Mouse (Mus musculus): ENCODE results near the gene Dmrt3. TPM values are rescaled to one million over a fixed set of nuclear protein-coding genes. Genes with fewer than 3 reads are reported as not detected.

The Dmrt3 gene
- polyA plus RNA-seq, 1 experiment = not detected

GRCm38 (mm10) chr19:25610411-25611111, 460 bp downstream of the Dmrt3 start:
- Histone ChIP-seq H3K36me3 (ENCODE audit: control insufficient read depth, insufficient read depth, low read length) (no peaks in the 10 kb centered on the region), H3K27ac (ENCODE audit: insufficient read depth, low read depth, low read length) (no peak overlapping the region), H3K27me3 (replicated peaks; ENCODE audit: control insufficient read depth, insufficient read depth, low read length) (peaks cover 18% of the 10 kb centered on the region), H3K4me3 (ENCODE audit: insufficient read depth, low read depth, low read length) (peak overlapping the region; percentile 23; the same call in 1 of the 2 replicates), H3K4me1 (ENCODE audit: control insufficient read depth, insufficient read depth, low read length) (peaks cover 3% of the 10 kb centered on the region; the same call in 1 of the 2 replicates)
- TF ChIP-seq POLR2A (IDR thresholded peaks at IDR 0.05; ENCODE audit: low read depth, low read length) = no peak
- TF ChIP-seq CTCF (conservative IDR thresholded peaks at IDR 0.05; ENCODE audit: insufficient read depth, insufficient read length, low read depth, low read length) = no peak
- 1% methylated on average over 68 of the region's 71 CpGs for WGBS
- DNase-seq = no peak

GRCm38 (mm10) chr19:25611116-25611515, 1.0 kb downstream of the Dmrt3 start:
- 3% methylated on average over 42 of the region's 42 CpGs for WGBS
- Histone ChIP-seq H3K27ac (ENCODE audit: insufficient read depth, low read depth, low read length) (no peak overlapping the region), H3K36me3 (ENCODE audit: control insufficient read depth, insufficient read depth, low read length) (no peaks in the 10 kb centered on the region), H3K27me3 (replicated peaks; ENCODE audit: control insufficient read depth, insufficient read depth, low read length) (peaks cover 15% of the 10 kb centered on the region), H3K4me1 (ENCODE audit: control insufficient read depth, insufficient read depth, low read length) (no peaks in the 10 kb centered on the region), H3K4me3 (ENCODE audit: insufficient read depth, low read depth, low read length) (peak overlapping the region; percentile 23; the same call in 1 of the 2 replicates)
- DNase-seq = no peak
- TF ChIP-seq CTCF (conservative IDR thresholded peaks at IDR 0.05; ENCODE audit: insufficient read depth, insufficient read length, low read depth, low read length) = no peak
- TF ChIP-seq POLR2A (IDR thresholded peaks at IDR 0.05; ENCODE audit: low read depth, low read length) = no peak

DNA sequence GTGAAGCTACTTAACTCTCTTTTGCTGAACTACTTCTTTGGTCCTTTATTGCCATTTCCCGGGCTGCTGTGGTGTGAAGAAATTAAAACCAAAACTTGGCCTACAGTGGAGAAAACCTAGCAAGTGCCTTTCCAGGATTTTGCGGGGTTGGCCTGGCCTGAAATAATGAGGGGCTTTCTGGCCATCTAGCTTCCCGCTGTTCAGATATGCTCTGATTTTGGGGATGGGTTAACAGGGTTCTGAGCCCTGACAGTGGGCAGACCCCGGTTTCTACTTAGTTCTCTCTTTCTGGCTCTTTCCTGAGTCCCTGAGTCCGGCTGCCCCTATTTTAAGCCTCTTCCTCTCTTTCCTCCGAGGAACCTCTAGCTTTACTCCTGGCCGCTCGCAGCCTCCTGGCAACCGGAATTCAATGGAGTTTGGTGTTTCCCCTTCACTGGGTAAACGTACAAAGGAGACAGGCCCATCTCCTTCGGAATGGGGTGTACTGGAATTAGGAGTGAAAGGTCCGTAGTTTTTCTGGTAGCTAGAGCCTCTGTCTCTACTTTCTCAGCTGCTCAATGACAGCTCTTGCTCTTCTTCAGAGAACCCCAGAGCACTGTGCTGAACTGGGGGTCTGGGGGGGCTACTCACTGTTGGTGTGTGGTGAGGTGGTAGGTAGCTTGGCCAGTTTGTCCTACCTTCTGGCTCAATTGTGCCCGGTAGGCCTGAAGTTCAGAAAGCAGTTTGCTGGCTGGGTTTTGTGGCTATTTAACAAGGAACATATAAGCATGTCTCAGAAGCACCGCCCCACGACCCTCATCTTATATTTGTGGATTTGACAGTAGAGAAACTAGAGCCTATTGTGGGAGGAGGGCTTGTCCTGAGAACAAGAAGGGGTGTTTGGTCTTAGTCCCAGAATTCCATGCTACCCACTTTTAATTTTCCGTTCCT, 2.0 kb downstream of the Dmrt3 start:
- H3K4me1 ChIP-seq (ENCODE audit: control insufficient read depth, insufficient read depth, low read length) = no peaks in the 10 kb centered on the region
- no peak for DNase-seq
- H3K27me3 ChIP-seq (replicated peaks; ENCODE audit: control insufficient read depth, insufficient read depth, low read length) = peaks cover 13% of the 10 kb centered on the region
- H3K36me3 ChIP-seq (ENCODE audit: control insufficient read depth, insufficient read depth, low read length) = no peaks in the 10 kb centered on the region
- H3K4me3 ChIP-seq (ENCODE audit: insufficient read depth, low read depth, low read length) = no peak overlapping the region
- H3K27ac ChIP-seq (ENCODE audit: insufficient read depth, low read depth, low read length) = no peak overlapping the region
- no peak for TF ChIP-seq POLR2A (IDR thresholded peaks at IDR 0.05; ENCODE audit: low read depth, low read length)
- no peak for TF ChIP-seq CTCF (conservative IDR thresholded peaks at IDR 0.05; ENCODE audit: insufficient read depth, insufficient read length, low read depth, low read length)
- WGBS = 24% methylated on average over 16 of the region's 16 CpGs

DNA sequence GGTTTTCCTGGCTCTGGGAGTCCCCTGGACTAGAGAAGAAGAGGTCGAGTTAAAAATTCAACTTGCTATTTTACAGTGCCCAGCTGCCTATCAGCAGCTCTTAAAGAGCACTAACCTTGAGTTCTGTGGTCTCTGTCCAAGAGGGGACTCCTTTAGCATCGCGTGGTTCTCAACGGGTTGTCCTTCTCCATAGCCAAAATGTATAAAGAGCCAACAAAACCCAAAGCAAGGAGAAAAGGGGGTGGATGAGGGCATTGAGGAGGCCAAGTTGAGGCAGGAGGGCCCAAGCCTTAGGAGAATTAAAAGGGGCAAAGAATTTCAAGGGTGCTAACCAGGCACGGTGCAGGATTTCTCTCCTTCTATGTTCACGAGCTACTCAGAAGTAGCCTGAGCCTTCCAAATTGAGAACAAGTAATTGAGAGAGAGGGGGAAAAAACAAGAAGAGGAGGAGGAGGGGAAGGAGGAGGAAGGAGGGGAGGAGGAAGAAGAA, 2.8 kb downstream of the Dmrt3 start:
- TF ChIP-seq POLR2A (IDR thresholded peaks at IDR 0.05; ENCODE audit: low read depth, low read length) (no peak), CTCF (conservative IDR thresholded peaks at IDR 0.05; ENCODE audit: insufficient read depth, insufficient read length, low read depth, low read length) (no peak)
- peaks cover 13% of the 10 kb centered on the region for H3K27me3 ChIP-seq (replicated peaks; ENCODE audit: control insufficient read depth, insufficient read depth, low read length)
- WGBS = 23% methylated on average over 6 of the region's 6 CpGs
- DNase-seq = no peak
- no peak overlapping the region for H3K4me3 ChIP-seq (ENCODE audit: insufficient read depth, low read depth, low read length)
- H3K36me3 ChIP-seq (ENCODE audit: control insufficient read depth, insufficient read depth, low read length) = no peaks in the 10 kb centered on the region
- no peak overlapping the region for H3K27ac ChIP-seq (ENCODE audit: insufficient read depth, low read depth, low read length)
- H3K4me1 ChIP-seq (ENCODE audit: control insufficient read depth, insufficient read depth, low read length) = no peaks in the 10 kb centered on the region

DNA sequence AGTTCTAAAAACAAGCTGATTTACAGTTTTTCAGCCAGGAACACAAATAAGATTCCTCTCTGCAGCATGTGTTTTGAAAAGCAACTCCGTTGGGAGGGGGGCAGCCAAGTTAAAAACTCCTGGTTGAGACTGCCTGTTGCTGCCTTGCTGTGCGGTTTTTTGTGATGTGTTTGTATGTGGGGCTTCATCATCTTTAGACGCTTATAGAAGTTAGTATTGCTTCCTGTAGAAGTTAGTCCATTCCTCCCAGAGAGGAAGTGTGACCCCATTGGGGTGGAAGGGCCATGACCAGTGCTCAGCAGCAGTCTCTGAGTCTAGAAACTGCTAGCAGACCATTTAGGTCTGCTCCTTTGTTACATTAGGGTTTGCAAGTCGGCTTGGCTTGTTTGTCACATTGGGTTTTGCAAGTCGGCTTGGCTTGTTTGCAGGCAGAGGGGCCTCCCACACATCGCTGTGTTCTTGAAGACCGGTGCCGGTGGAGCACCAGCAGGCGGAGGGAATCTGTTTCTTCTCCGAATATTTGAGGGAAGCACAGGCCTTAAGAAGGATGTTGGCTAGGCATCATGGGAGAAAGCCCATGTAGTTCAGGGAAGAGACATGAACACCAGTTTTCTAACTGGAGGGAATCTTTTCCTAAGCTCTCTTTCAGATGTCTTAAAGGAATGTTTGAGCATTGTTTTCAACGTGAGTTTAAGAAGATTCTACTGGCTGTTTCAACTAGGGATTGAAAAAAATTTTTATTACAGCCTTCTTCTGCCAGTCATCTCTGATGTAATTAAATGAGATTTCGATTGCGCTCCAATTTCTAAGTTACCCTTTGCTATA, 3.6 kb downstream of the Dmrt3 start:
- H3K27me3 ChIP-seq (replicated peaks; ENCODE audit: control insufficient read depth, insufficient read depth, low read length) = peaks cover 11% of the 10 kb centered on the region
- WGBS = 12% methylated on average over 13 of the region's 13 CpGs

GRCm38 (mm10) chr19:25615889-25616288, 5.8 kb downstream of the Dmrt3 start:
- TF ChIP-seq POLR2A (IDR thresholded peaks at IDR 0.05; ENCODE audit: low read depth, low read length) = no peak
- TF ChIP-seq CTCF (conservative IDR thresholded peaks at IDR 0.05; ENCODE audit: insufficient read depth, insufficient read length, low read depth, low read length) = no peak
- no peak for DNase-seq
- WGBS = 8% methylated on average over 6 of the region's 6 CpGs
- Histone ChIP-seq H3K4me1 (ENCODE audit: control insufficient read depth, insufficient read depth, low read length) (no peaks in the 10 kb centered on the region), H3K4me3 (ENCODE audit: insufficient read depth, low read depth, low read length) (no peak overlapping the region), H3K36me3 (ENCODE audit: control insufficient read depth, insufficient read depth, low read length) (no peaks in the 10 kb centered on the region), H3K27me3 (replicated peaks; ENCODE audit: control insufficient read depth, insufficient read depth, low read length) (peaks cover 8% of the 10 kb centered on the region), H3K27ac (ENCODE audit: insufficient read depth, low read depth, low read length) (no peak overlapping the region)

More for the DNA sequence above, 3.6 kb downstream of the Dmrt3 start:
- Histone ChIP-seq H3K36me3 (ENCODE audit: control insufficient read depth, insufficient read depth, low read length) (no peaks in the 10 kb centered on the region), H3K4me3 (ENCODE audit: insufficient read depth, low read depth, low read length) (no peak overlapping the region), H3K4me1 (ENCODE audit: control insufficient read depth, insufficient read depth, low read length) (no peaks in the 10 kb centered on the region), H3K27ac (ENCODE audit: insufficient read depth, low read depth, low read length) (no peak overlapping the region)
- no peak for DNase-seq
- TF ChIP-seq CTCF (conservative IDR thresholded peaks at IDR 0.05; ENCODE audit: insufficient read depth, insufficient read length, low read depth, low read length) (no peak), POLR2A (IDR thresholded peaks at IDR 0.05; ENCODE audit: low read depth, low read length) (no peak)
